ENCODE assay signal across 8 mouse cellular contexts in the genomic region with DNA sequence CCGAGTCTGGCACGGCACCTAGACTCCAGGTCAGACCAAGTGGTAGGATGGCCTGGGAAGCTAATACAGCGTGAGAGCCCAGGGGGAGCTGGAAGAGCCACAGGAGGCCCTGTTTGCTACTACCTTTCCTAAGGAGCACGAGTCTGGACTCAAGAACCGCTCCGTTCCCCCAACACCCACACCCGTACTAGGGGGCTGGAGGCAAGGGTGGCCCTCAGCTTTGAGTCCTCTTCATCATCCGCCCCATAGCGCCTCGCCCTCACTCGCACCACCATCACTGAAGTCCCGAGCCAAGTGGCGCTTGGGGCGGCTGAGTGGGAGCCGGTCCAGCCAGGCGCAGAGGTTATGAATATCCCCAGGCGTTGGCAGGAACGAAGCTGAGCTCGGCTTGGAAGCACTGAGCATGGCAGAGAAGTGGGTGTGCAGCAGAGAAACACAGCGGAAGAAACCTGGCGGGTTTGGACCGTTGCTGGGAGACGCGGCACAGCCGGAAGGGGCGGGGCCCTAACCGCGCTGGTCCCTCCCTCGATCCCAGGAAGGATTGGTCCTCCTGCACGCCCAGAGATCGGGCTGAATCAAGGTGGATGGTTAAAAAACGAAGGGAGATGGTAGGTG. TPM values are rescaled to one million over a fixed set of nuclear protein-coding genes. Genes with fewer than 3 reads are reported as not detected.
A peak's percentile ranks its signal among the peaks of the same experiment; 100 is the strongest.
DNase-seq lines count a peak whose midpoint lies in the region; ATAC-seq and TF ChIP-seq lines count a peak whose summit lies in the region.

A gene (minus strand): TSS at position 478 of the 615 bp plus-strand sequence.

- peak within 1 kb of the TSS; percentile 93 for H3K4me2 ChIP-seq in limb, embryonic 11.5 days (ENCODE audit: low read depth, severe bottlenecking)
- H3K4me2 ChIP-seq in midbrain, embryonic 12.5 days (replicated peaks), result peak within 1 kb of the TSS; percentile 75

- peak; percentile 63 to 75 for DNase-seq in heart, adult 9 months (ENCODE audit: low spot score in 2 of 2)
- peak; percentile 77 to 82 for DNase-seq in kidney, adult 8-10 months
- peak; percentile 84 for DNase-seq in limb, embryonic 11.5 days (ENCODE audit: low spot score)
- DNase-seq in adipocyte (ENCODE audit: low spot score), result no peak

- H3K27me3 ChIP-seq in limb, embryonic 11.5 days (ENCODE audit: control insufficient read depth, insufficient read depth, low read length), result no peaks in the 10 kb centered on the region
- H3K27me3 ChIP-seq in midbrain, embryonic 12.5 days, result peaks cover 33% of the 10 kb centered on the region
- no peaks in the 10 kb centered on the region for H3K27me3 ChIP-seq in small intestine, adult 2 months (ENCODE audit: control insufficient read depth, insufficient read depth, low read length)

- peak within 1 kb of the TSS; percentile 63 for H3K9ac ChIP-seq in limb, embryonic 11.5 days (ENCODE audit: low read length)
- H3K9ac ChIP-seq in midbrain, embryonic 12.5 days (replicated peaks), result peak within 1 kb of the TSS; percentile 66

- no peak for TF ChIP-seq POLR2A in bone marrow macrophage, adult 2 months (IDR thresholded peaks at IDR 0.05; ENCODE audit: borderline replicate concordance, low read depth, low read length)
- 0 out of 2 replicates have a peak, but pooled peaks have one; percentile 50 for TF ChIP-seq POLR2A in embryonic fibroblast, embryonic 13.5 days (IDR thresholded peaks at IDR 0.05; ENCODE audit: low read depth, low read length)
- peak; percentile 12; the same call in 1 of the 2 replicates for TF ChIP-seq POLR2A in small intestine, adult 2 months (IDR thresholded peaks at IDR 0.05; ENCODE audit: low read depth, low read length)

- peak within 1 kb of the TSS; percentile 56 for H3K4me3 ChIP-seq in bone marrow macrophage, adult 2 months (ENCODE audit: insufficient read depth, low read length)
- H3K4me3 ChIP-seq in embryonic fibroblast, embryonic 13.5 days (ENCODE audit: insufficient read depth, low read length), result peak within 1 kb of the TSS; percentile 42
- peak within 1 kb of the TSS; percentile 48 for H3K4me3 ChIP-seq in limb, embryonic 11.5 days (ENCODE audit: low read depth, low read length)
- peak within 1 kb of the TSS; percentile 51 for H3K4me3 ChIP-seq in midbrain, embryonic 12.5 days
- peak within 1 kb of the TSS; percentile 74 for H3K4me3 ChIP-seq in small intestine, adult 2 months (ENCODE audit: low read depth, low read length)

- H3K4me1 ChIP-seq in bone marrow macrophage, adult 2 months (ENCODE audit: control insufficient read depth, insufficient read depth, low read length), result peaks cover 70% of the 10 kb centered on the region
- H3K4me1 ChIP-seq in embryonic fibroblast, embryonic 13.5 days (ENCODE audit: control insufficient read depth, insufficient read depth, low read length), result no peaks in the 10 kb centered on the region; the same call in 1 of the 2 replicates
- H3K4me1 ChIP-seq in limb, embryonic 11.5 days (ENCODE audit: control insufficient read depth, insufficient read depth, low read length), result no peaks in the 10 kb centered on the region
- peaks cover 13% of the 10 kb centered on the region for H3K4me1 ChIP-seq in midbrain, embryonic 12.5 days
- H3K4me1 ChIP-seq in small intestine, adult 2 months (ENCODE audit: control insufficient read depth, insufficient read depth, insufficient read length, low read length), result peaks cover 8% of the 10 kb centered on the region

- no peaks in the 10 kb centered on the region for H3K36me3 ChIP-seq in limb, embryonic 11.5 days (ENCODE audit: control insufficient read depth, insufficient read depth, low read length)
- H3K36me3 ChIP-seq in midbrain, embryonic 12.5 days, result no peaks in the 10 kb centered on the region
- H3K36me3 ChIP-seq in small intestine, adult 2 months (ENCODE audit: control insufficient read depth, insufficient read depth, low read length), result no peaks in the 10 kb centered on the region

- no peak for TF ChIP-seq CTCF in bone marrow macrophage, adult 2 months (IDR thresholded peaks at IDR 0.05; ENCODE audit: low read depth, low read length)
- no peak for TF ChIP-seq CTCF in embryonic fibroblast, embryonic 13.5 days (IDR thresholded peaks at IDR 0.05; ENCODE audit: borderline replicate concordance, insufficient read depth, low read length)
- no peak for TF ChIP-seq CTCF in small intestine, adult 2 months (IDR thresholded peaks at IDR 0.05; ENCODE audit: extremely low read depth, insufficient read length, insufficient replicate concordance, low read depth, low read length)

- WGBS in limb, embryonic 11.5 days, result 2% methylated on average over 32 of the region's 32 CpGs
- WGBS in midbrain, embryonic 12.5 days, result 5% methylated on average over 32 of the region's 32 CpGs
- WGBS in small intestine, adult 2 months, result 6% methylated on average over 32 of the region's 32 CpGs

- ATAC-seq in limb, embryonic 11.5 days (ENCODE audit: insufficient number of reproducible peaks, low FRiP score, low TSS enrichment, low read depth), result peak; percentile 91
- ATAC-seq in midbrain, embryonic 12.5 days (ENCODE audit: low FRiP score, low read depth), result peak; percentile 95

- H3K27ac ChIP-seq in bone marrow macrophage, adult 2 months (ENCODE audit: insufficient read depth, low read depth, low read length), result peak within 1 kb of the TSS; percentile 87
- no peak within 1 kb of the TSS for H3K27ac ChIP-seq in embryonic fibroblast, embryonic 13.5 days (ENCODE audit: insufficient read depth, low read length)
- H3K27ac ChIP-seq in limb, embryonic 11.5 days (replicated peaks; ENCODE audit: low read depth, low read length), result no peak within 1 kb of the TSS
- H3K27ac ChIP-seq in midbrain, embryonic 12.5 days (replicated peaks), result no peak within 1 kb of the TSS
- H3K27ac ChIP-seq in small intestine, adult 2 months (ENCODE audit: insufficient read depth, low read depth, low read length), result no peak within 1 kb of the TSS

- no peaks in the 10 kb centered on the region for H3K9me3 ChIP-seq in limb, embryonic 11.5 days (ENCODE audit: control insufficient read depth, low read length)
- H3K9me3 ChIP-seq in midbrain, embryonic 12.5 days, result no peaks in the 10 kb centered on the region

RNA-seq across cellular contexts. Expression of the gene that starts here (rescaled TPM):
- not detected in 2 replicates for polyA plus RNA-seq in bone marrow macrophage, adult 2 months (2012; ENCODE audit: insufficient read depth, insufficient read length, missing spikeins)
- not detected in 2 replicates for polyA plus RNA-seq in embryonic fibroblast, embryonic 13.5 days (2011; ENCODE audit: insufficient read length, low read depth, missing spikeins)
- 0.27 and 0.31 TPM in 2 replicates for polyA plus RNA-seq in limb, embryonic 11.5 days (2014; fragmentation: Nextera tagmentation; extraction: Ambion mirVana)
- polyA plus RNA-seq in midbrain, embryonic 12.5 days (2016; fragmentation: Nextera tagmentation; extraction: Ambion mirVana), result 0.45 and 0.52 TPM in 2 replicates
- 0.06 and 0.16 TPM in 2 replicates for polyA plus RNA-seq in small intestine, adult 2 months (2012; rRNA removed)

Comparison
In these comparisons a context has a peak if more than half of its experiments do, and no peak if none do; other contexts are left out.
1. Peak in DNase-seq, ATAC-seq, H3K4me3 ChIP-seq, H3K9ac ChIP-seq and H3K4me2 ChIP-seq in limb, embryonic 11.5 days; RNA of the gene not detected or under 1 TPM.
2. Peak in ATAC-seq, H3K4me3 ChIP-seq, H3K9ac ChIP-seq and H3K4me2 ChIP-seq in midbrain, embryonic 12.5 days; RNA of the gene not detected or under 1 TPM.